Mouse (Mus musculus): Measurements from ENCODE around the gene Dip2b.

Dip2b gene

DNA sequence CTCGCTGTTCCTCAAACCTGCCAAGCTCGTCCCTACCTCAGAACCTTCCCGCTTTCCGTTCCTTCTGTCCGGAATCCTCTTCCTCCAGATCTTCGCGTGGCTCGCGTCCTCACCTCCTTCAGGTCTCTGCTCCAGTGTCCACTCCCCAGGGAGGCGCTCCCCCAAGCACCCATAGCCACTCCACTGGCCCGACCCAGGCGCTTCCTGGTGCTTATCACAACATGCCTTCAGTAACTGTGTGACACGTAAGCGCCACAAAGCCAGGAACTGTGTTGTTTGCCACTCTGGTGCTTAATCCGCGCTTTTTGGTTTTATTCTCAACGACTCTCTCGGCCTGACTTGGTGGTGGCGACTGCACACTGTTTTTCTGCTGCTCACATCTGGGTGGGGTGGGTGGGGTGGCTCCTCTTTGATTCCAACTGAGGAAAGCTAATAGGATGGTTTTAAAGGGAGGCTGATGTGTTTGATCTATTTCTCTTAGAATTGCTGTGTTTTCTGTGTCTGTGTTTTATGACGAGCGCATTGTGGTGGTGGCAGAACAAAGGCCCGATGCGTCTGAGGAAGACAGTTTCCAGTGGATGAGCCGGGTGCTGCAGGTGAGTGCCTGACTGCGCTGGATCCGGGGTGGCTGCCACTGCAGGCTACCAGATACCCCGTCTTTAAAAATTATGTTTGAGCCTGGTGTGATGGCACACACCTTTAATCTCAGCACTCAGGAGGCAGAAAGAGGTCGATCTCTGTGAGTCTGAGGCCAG lies 144.2 kb downstream of the Dip2b start:
- DNase-seq, result no peak

DNA sequence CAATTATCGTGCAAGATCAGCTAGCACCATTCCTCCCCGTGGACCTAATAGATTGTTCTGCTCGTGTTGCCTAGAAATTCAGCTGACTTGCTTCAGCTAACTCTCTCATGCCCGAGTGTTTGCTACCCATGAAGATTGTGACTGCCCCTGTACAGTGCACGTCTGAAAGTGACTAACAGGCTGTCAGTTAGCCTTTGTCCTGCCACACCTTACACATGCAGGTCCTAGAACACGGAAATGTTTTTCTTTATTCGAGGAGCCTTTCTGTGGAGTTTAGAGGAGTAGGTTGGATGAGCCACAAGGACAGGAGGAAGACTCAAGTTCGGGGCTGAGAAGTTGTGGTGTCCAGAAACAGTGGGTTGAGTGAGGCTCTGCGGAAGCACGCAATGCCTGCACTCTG lies 145.0 kb downstream of the Dip2b start:
- DNase-seq, result no peak

DNA sequence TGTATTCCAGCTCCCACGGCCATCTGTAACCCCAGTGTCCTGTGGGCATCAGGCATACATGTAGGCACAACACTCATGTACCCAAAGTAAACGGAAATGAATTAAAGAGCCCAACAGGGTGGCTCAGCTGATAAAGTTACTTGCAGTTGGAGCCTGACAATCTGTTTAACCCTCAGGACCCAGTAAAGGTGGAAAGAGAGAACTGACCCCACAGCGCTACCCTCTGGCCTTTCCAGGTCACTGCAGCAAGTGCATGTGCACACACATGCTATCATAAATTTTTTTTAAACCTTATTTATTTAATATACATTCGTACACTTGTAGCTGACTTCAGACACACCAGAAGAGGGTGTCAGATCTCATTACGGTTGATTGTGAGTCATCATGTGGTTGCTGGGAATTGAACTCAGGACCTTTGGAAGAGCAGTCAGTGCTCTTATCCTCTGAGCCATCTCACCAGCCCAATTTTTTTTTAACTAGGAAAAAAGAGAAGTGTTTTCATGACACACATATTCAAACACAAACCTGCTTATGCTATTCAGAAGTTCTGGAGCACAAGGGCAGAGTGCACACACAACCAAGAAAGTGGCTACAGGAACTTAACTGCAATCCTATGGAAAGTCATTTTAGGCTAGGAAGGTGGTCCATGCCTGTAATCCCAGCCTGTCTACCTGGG lies 146.5 kb downstream of the Dip2b start:
- DNase-seq, result no peak

DNA sequence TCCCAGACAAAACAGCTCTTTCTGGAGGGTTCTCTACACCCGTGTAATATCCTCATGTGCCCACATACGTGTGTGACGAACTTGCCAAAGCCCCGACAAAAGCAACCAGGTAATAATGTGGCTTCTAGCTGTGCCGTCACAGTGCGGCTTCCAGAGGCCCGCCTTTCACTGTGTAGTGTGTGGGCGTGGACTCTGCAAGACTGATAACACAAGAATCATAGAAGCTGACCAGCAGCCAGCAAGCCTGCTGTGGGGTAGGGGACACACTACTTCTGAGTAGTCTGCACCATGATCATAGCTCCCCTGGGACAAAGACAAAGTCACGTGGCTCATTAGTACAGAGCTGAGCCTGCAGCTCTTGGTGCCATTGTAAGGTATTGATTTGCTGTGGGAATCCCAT lies 147.8 kb downstream of the Dip2b start:
- DNase-seq, result no peak

DNA sequence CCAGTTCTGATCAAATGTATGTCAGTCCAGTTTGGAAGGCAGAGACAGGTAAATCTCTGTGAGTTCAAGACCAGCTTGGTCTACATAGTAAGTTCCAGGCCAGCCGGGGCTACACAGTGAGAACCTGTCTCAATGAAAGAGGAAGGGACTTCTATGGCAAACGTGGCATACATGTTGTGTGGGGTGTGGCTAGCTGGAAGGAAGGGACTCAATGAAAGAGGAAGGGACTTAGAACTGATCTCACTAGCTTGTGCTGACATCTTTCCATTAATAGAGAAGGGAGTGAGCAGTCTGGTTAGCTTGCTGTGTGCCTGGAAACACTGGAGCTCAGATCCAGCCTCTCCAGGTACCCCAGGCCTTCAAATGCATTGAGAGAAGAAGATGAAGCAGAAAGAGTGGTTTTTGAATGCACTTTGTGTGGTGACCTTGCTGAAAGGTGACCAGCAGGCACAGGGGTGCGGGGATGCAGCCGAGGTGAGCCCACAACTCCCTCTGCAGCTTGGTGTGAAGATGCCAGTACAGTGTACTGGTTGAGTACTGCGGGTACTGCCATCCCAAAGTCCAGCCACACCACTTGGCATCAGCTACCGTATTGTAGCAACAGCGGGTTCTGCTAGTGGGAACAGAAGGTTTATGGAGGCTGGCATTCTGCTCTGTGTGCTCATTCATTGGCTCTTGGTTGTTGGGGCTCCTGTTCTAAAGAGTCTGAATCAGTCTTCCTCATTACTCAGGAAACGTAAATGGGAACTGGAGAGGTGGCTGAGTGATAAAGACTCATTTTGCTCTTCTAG lies 148.6 kb downstream of the Dip2b start:
- DNase-seq, result no peak

DNA sequence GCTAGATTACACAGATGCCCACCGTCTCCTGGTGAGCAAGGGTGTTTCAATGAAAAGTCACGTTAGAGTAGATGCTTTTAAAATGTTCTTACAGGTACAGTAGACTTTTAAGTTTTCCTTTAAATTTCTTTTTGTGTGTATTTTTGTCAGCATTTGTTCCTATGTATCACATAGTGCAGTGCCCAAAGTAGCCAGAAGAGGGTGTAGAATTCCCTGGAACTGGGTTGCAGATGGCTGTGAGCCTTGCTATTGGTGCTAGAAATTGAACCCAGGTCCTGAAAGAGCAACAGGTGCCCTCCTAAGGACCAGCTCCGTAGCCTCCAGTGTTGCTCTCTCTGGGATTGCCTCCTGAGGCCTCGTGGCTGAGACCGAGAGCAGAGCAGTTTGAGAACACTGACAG lies 150.1 kb downstream of the Dip2b start:
- DNase-seq, result no peak

DNA sequence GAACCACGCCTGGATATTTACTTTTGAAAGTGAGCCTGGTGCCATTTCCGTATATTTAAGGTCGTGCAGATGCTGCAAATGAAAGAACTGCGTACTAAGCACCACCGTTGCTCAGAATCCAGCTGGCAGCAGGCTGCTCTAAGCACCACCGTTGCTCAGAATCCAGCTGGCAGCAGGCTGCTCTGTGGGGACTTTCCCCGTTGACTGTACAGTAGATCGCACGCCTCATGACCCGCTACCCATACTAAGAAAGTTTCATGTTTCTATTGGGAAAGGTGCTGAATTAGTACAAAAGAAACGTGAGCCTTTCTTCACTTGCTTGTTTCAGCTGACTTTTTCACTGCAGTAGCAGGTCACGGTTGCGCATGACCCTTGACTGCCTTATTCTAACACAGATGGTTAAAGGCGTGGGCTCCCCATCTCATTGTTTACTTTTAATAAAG lies 150.5 kb downstream of the Dip2b start:
- no peak for DNase-seq

DNA sequence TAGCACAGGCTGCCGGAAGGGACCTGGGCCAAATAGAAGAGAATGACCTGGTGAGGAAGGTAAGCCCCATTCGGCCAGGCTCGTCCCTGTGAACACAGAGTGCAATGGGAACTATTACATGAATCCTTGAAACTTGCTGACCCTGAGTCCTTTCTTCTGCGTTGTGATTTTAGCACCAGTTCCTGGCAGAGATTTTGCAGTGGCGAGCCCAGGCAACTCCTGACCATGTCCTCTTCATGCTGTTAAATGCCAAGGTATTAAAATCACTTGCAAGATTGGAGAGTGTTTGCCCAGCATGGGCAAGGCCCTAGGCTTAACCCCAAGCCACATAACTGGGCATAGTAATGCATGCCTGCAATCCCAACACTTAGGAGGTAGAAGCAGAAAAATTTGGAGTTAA lies 151.6 kb downstream of the Dip2b start:
- DNase-seq, result no peak

DNA sequence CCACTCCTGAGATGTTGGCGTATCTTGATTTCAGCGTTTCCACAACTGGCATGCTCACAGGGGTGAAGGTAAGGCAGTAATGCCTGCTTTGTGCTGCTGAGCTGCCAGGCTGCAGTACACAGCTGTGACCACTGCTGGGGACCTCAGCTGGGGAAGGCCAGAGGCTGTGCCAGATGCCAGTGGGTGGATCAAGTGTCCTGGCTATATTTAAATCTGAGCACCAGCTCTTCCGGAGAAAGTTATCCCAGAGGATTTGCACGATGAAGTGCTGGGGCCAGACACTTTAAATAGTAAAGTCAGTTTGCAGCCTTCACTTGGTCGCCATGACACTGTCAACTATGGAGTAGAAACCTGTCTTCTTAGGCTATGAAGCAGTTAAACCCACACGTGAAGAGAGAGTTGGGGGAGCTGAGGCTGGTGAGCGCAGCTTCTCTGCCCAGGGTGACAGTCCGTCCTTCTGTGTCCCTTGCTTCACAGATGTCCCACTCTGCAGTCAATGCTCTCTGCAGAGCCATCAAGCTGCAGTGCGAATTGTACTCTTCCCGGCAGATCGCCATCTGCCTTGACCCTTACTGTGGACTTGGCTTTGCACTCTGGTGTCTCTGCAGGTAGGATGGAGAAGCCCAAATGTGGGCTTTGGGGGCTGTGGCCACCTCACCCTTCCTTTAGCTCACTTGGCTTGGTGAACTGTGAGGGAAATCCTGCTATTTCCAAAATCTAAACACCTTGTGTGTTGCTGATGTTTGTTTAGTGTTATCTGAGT lies 160.7 kb downstream of the Dip2b start:
- peak; percentile 90 for DNase-seq

DNA sequence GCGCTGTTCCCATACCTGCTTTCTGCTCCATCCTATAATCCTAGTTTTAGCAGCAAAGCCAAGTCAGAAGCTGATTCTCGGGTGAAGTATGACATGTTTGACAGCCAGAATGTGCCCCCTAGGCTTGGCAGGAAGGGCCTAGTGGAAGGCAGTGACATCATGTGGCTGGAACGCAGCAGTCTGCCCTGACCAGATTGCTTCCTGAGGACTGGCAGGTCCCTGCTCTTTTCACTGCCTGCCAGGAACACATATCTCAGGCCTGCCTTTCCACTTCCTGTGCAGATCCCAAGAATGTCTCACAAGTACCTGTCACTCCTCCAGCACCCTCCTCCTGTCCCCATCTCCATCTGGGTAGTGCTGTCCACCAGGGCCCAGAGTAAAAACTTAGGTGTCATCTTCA lies 161.3 kb downstream of the Dip2b start:
- peak; percentile 96 for DNase-seq

DNA sequence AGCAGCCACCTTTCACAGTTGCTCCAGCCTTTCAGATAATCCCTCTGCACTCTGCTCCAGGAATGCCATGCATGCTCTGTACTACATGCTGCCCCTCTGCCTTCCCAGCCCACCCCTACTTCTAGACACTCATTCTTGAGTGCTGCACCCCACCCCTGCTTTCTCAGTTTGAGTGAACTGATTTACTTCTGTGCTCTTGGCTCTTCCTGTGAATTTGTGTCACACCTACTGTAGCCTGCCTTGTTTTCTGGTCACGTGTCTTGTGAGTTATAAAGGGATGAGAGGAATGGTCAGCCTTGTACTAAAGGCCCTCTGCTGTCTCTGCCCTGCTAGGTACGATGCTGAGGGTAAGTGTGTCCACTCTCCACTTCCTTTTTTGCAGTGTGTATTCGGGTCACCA lies 163.3 kb downstream of the Dip2b start:
- no peak for DNase-seq

DNA sequence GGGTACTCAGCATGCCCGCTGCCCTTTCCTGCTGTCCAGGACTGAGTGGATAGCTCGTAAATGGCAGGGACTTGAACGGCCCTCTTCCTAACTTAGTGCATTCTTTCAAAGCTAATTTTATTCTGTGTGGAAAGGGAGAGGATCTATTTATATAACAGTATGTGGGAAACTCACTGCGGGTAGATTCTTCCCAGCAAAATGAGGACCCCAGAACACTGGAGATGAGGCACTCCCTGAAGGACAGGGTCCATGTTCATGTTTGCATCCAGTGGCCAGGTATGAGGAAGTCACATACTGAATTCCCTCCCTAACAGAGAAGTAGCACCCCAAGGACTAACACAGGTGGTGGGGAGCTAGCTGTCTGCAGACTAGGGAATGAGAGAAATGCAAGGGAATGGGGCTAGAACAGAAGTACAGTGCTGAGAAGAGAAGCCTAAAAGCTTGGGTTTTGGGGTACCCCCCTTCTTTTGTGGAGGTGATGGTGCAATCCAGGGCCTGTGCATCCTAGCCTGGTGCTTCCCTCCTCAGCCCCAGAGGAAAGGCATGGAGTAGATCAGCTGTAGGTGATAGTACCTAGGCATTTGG lies 164.1 kb downstream of the Dip2b start:
- DNase-seq, result no peak

DNA sequence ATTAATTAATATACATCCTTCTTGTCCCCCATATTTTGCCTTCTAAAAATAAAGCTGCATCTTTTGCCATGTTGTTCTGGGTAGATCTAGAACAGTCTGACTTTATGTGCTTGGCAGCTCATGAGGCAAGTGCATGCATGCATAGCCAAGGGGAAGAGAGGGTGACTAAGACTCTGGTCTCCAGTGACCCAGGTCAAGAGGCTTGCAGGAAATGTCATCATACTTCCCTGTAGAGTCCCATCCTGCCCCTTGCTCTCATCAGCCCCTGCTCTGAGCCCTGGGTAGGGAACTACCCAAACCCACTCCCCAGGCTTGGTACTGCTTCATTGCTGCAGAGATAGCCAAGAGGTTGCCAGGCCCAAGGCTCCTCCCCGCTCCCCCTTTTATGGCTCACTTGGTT lies 166.1 kb downstream of the Dip2b start:
- no peak for DNase-seq

DNA sequence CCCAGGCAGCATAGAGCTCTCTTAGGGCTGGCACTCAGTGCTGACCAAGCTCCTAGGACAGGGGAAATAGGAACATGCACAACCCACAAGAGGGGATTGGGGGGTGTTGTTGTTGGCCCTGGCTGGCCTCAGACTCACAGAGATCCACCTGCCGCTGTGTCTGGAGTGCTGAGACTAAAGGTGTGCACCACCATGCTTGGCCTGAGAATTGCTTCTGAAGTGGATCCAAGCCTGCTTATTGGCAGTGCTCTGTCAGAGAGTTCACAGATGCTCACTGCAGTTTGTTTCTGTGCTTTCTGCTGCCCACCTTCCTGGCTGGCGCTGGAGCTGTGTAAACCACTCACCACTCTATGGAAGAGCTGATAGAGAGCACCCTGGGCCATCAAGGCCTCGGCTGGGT lies 171.5 kb downstream of the Dip2b start:
- DNase-seq, result no peak

DNA sequence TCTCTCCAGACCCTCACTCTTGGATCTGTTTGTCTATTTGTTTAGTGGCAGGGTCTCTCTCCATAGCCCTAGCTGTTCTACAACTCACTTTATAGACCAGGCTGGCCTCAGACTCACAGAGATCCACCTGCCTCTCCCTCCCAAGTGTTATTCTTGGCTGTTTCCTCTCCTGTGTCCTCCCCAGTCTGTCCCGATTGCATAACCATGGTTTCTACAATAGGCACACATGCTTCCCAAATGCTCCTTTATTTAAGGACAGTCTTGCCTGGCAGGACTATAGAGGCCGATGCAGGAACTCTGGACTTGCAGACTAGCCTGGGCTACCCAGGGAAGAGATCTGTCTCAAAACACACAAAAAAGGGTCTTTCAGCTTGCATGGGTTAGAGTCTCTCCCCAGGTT lies 174.9 kb downstream of the Dip2b start:
- peak; percentile 57 for DNase-seq

DNA sequence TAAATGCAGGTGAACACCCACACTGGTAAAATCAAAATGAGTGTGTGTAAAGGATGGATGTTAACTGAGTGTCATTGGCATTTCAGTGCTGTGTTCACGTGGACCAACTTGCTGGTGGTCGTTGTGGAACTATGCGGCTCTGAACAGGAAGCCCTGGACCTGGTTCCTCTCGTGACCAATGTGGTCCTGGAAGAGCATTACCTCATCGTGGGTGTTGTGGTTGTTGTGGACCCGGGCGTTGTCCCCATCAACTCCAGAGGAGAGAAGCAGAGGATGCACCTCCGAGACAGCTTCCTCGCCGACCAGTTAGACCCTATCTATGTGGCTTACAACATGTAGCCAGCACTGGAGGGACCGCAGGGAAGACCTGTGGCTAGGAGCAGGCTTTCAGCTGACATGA lies 176.6 kb downstream of the Dip2b start:
- DNase-seq, result no peak

DNA sequence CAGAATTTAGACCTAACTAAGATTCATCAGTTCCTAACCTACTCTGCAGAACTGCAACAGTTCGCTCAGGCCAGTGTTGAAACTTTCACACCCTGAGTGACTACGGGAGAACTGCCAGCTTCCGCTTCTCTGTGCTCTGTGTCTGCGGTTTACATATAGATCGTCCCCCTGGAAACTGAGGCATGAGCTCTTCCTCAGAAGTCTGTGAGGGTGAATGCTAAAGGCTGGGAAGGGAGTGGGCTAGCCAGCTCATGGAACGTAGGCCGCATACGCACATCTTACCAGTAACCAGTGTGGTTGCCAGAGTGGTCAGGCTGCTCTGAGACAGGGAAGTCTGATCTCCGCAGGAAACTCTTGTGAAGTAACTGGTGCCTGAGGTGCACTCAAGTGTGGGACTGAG lies 177.7 kb downstream of the Dip2b start:
- DNase-seq, result no peak

DNA sequence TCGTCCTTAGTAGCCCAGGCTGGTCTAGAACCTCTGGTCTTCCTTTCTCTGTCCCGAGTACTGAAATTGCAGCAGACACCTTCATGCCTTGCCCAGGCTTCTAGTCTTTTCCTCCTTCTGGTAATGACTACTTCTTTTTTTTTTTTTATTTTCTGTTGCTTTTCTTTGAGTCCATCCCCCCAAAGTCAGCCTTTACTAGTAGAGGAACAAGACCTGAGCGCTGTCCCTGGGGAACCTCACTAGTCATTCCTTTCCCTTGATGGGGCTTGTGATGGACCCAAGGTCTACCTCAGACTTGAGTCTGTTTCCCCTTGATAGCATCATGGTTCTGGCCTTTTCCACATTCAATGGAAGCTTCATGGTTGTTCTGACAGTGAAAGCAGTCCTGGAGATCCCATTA lies 179.6 kb downstream of the Dip2b start:
- DNase-seq, result no peak

DNA sequence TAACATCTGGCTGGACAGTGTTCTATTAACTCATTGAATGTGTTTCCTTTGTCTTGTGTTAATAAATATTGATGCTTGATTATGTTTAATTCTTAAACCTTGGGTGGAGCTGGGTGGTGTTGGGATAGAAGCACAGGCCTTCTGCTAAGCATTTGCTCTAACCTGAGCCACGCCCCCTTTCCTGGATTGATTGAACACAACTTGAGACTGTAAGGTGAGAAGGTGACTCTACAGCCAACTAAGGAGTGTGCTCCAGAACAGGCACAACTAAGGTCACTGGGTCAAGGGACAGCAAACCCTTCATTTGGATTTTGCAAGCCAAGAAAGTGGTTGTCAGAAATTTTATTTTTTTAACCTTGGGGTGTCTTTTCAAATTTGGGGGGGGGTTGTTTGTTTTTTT lies 180.9 kb downstream of the Dip2b start:
- DNase-seq, result no peak

DNA sequence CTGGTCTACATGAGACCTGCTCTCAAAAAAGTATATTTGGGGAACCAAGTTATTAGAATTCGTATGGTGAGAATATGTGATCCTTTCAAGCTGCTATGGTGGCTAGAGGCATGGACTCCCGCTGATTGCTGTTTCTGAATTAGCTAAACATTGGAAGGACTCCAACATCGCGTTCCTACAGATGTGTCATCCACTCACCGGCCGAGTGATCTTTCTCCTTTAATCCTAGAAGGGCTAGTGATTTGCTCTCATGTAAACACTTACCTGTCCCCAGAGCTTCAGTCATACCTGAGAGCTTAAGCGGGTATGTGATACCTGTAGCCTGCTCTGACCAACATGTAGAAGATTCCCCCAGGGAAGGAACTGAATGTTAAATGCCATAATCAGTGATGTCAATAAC lies 182.5 kb downstream of the Dip2b start:
- no peak for DNase-seq

DNA sequence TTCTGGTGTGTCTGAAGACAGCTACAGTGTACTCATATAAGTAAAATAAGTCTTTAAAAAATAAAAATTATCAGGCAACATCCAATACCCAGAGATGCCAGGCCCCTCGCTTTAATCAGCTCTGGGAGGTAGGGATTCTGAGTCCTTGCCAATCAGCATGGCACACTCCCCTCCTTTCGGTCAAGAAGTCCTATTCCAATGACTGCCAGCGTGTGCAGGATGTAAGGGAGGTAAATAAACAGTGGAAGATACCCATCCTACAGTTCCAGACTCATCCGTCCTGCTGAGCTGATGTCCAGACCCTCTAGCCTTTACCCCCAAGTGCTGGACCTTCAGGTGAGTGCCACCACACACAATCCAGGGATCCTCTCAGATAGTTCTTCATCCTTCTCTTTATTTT lies 186.9 kb downstream of the Dip2b start:
- DNase-seq, result no peak

DNA sequence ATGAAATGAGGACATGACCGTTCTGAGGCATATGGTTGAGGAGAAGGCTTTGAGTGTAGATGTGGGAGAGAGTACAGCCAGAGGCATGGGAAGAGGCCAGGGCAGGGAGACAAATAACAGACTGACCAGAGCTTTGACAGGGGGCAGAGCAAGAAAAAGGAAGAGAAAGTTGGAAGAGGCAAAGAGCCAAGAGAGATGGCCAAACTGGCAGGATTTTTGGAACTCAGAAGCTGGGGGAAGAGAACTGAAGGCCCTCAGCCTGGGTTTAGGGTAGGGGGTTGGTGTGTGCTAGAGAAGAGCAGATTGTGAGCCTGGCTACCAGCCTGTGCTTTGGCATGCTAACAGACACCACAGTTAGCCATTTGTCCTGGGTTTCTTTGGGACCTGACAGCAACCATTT lies 187.4 kb downstream of the Dip2b start:
- peak; percentile 82 for DNase-seq

All from cerebellum, adult 11-12 months (tissue).